ENCODE assay signal across 8 mouse cellular contexts in genomic region chr7:99268951-99269945, GRCm38 (mm10). TPM values are rescaled to one million over a fixed set of nuclear protein-coding genes. Genes with fewer than 3 reads are reported as not detected.
DNase-seq lines count a peak whose midpoint lies in the region; ATAC-seq and TF ChIP-seq lines count a peak whose summit lies in the region.

No protein-coding gene starts in this region.

- no peak for TF ChIP-seq CTCF in testis, adult 2 months (IDR thresholded peaks at IDR 0.05; ENCODE audit: control insufficient read depth, insufficient read depth, insufficient replicate concordance, low read depth, low read length)

- no peak for ATAC-seq in heart, embryonic 16.5 days (replicated peaks; ENCODE audit: extremely low read depth, insufficient read depth, low FRiP score)
- ATAC-seq in lung, embryonic 16.5 days (ENCODE audit: low read depth) = peak; percentile 66

- 12% methylated on average over 42 of the region's 42 CpGs for WGBS in heart, embryonic 16.5 days
- 8% methylated on average over 42 of the region's 42 CpGs for whole genome bisulfite sequencing in lung, embryonic 16.5 days

- DNase-seq in adrenal gland, adult 2 months = peak; percentile 22
- no peak for DNase-seq in adrenal gland, postnatal 4 days (ENCODE audit: low spot score in 2 of 2)
- no peak for DNase-seq in testis, postnatal 14 days (ENCODE audit: low spot score)
- no peak for DNase-seq in c-Kit-positive CD71-positive TER-119-positive erythroid progenitor cells, embryonic 14.5 days (ENCODE audit: low spot score)
- DNase-seq in thymus, postnatal 0 days (ENCODE audit: low spot score) = no peak

- H3K9ac ChIP-seq in heart, embryonic 16.5 days (ENCODE audit: low read length) = no peak overlapping the region; the same call in 1 of the 2 replicates
- peak overlapping the region; percentile 49; the same call in 1 of the 2 replicates for H3K9ac ChIP-seq in lung, embryonic 16.5 days (ENCODE audit: low read length)

- no peak for TF ChIP-seq POLR2A in testis, adult 2 months (IDR thresholded peaks at IDR 0.05; ENCODE audit: control insufficient read depth, low read depth, low read length)

- H3K4me2 ChIP-seq in heart, embryonic 16.5 days (ENCODE audit: low read depth, low read length) = peak overlapping the region; percentile 85
- H3K4me2 ChIP-seq in lung, embryonic 16.5 days (ENCODE audit: low read depth, low read length) = peak overlapping the region; percentile 83

- no peaks in the 10 kb centered on the region for H3K9me3 ChIP-seq in heart, embryonic 16.5 days (replicated peaks; ENCODE audit: control insufficient read depth, low read length)
- no peaks in the 10 kb centered on the region for H3K9me3 ChIP-seq in lung, embryonic 16.5 days (ENCODE audit: control insufficient read depth, low read length)

- H3K36me3 ChIP-seq in testis, adult 2 months (ENCODE audit: control insufficient read depth, insufficient read depth, low read length) = no peaks in the 10 kb centered on the region
- H3K36me3 ChIP-seq in heart, embryonic 16.5 days (ENCODE audit: control insufficient read depth, insufficient read depth) = no peaks in the 10 kb centered on the region
- no peaks in the 10 kb centered on the region for H3K36me3 ChIP-seq in lung, embryonic 16.5 days (ENCODE audit: control insufficient read depth, insufficient read depth, low read length)

- H3K27ac ChIP-seq in testis, adult 2 months (ENCODE audit: control insufficient read depth, insufficient read depth, low read depth, low read length) = no peak overlapping the region
- no peak overlapping the region for H3K27ac ChIP-seq in heart, embryonic 16.5 days (ENCODE audit: low read length)
- no peak overlapping the region for H3K27ac ChIP-seq in lung, embryonic 16.5 days (ENCODE audit: low read length)

- peak overlapping the region; percentile 90 for H3K4me3 ChIP-seq in testis, adult 2 months (ENCODE audit: control insufficient read depth, low read depth, low read length)
- H3K4me3 ChIP-seq in heart, embryonic 16.5 days (ENCODE audit: low read length) = peak overlapping the region; percentile 60
- H3K4me3 ChIP-seq in lung, embryonic 16.5 days (ENCODE audit: low read length) = peak overlapping the region; percentile 54

- H3K27me3 ChIP-seq in testis, adult 2 months (ENCODE audit: control insufficient read depth, insufficient read depth, low read length) = no peaks in the 10 kb centered on the region; the same call in 1 of the 2 replicates
- peaks cover 55% of the 10 kb centered on the region for H3K27me3 ChIP-seq in heart, embryonic 16.5 days (ENCODE audit: control insufficient read depth, insufficient read depth, low read length)
- H3K27me3 ChIP-seq in lung, embryonic 16.5 days (ENCODE audit: control insufficient read depth, insufficient read depth, low read depth, low read length) = peaks cover 52% of the 10 kb centered on the region

- peaks cover 27% of the 10 kb centered on the region for H3K4me1 ChIP-seq in testis, adult 2 months (ENCODE audit: control insufficient read depth, insufficient read depth, low read length)
- peaks cover 26% of the 10 kb centered on the region for H3K4me1 ChIP-seq in heart, embryonic 16.5 days (ENCODE audit: control insufficient read depth, insufficient read depth, low read length)
- H3K4me1 ChIP-seq in lung, embryonic 16.5 days (replicated peaks; ENCODE audit: control insufficient read depth, insufficient read depth, low read length) = peaks cover 31% of the 10 kb centered on the region

RNA-seq across cellular contexts. Expression of gene Map6, which starts 2.0 kb away (rescaled TPM):
- 10 to 100 TPM in 1 of 2 experiments, 1 to 10 TPM in 1; 7.5 to 10.2 TPM for total RNA-seq in adrenal gland, adult 2 months (2021)
- 4.9 and 7.0 TPM in 2 replicates for polyA plus RNA-seq in adrenal gland, adult 2 months (2012; rRNA removed)
- total RNA-seq in adrenal gland, postnatal 4 days (2021) = 10 to 100 TPM; 15.7 to 19.9 TPM
- 5.1 and 5.5 TPM in 2 replicates for polyA plus RNA-seq in testis, adult 2 months (2012; rRNA removed)
- polyA plus RNA-seq in heart, embryonic 16.5 days (2015; fragmentation: Nextera tagmentation; extraction: Ambion mirVana) = 2.2 and 2.8 TPM in 2 replicates
- 3.0 and 3.2 TPM in 2 replicates for polyA plus RNA-seq in lung, embryonic 16.5 days (2015; fragmentation: Nextera tagmentation; extraction: Ambion mirVana)
- 0.35 and 0.84 TPM in 2 replicates for polyA plus RNA-seq in thymus, postnatal 0 days (2015; fragmentation: Nextera tagmentation; extraction: Ambion mirVana)

RNA-seq across cellular contexts. Expression of gene Mogat2, which starts 30.8 kb away (rescaled TPM):
- total RNA-seq in adrenal gland, adult 2 months (2021) = under 1 TPM in 1 of 2 experiments, not detected in 1; 0.37 TPM
- 1.6 and 4.0 TPM in 2 replicates for polyA plus RNA-seq in adrenal gland, adult 2 months (2012; rRNA removed)
- total RNA-seq in adrenal gland, postnatal 4 days (2021) = 1 to 10 TPM in 1 of 2 experiments, under 1 TPM in 1; 0.34 to 4.1 TPM
- 0.11 TPM in 1 of 2 replicates, not detected in the other for polyA plus RNA-seq in testis, adult 2 months (2012; rRNA removed)
- 0.64 and 0.95 TPM in 2 replicates for polyA plus RNA-seq in heart, embryonic 16.5 days (2015; fragmentation: Nextera tagmentation; extraction: Ambion mirVana)
- 0.80 and 0.94 TPM in 2 replicates for polyA plus RNA-seq in lung, embryonic 16.5 days (2015; fragmentation: Nextera tagmentation; extraction: Ambion mirVana)
- 0.25 and 0.51 TPM in 2 replicates for polyA plus RNA-seq in thymus, postnatal 0 days (2015; fragmentation: Nextera tagmentation; extraction: Ambion mirVana)
